Mouse (Mus musculus) B cell, adult 2 months (primary cell): ENCODE measurements around the gene Crygc.
A peak's percentile ranks its signal among the peaks of the same experiment; 100 is the strongest.

ENCODE experiments used
- DNase-seq, 2 experiments: peaks; one replicate each; pipeline ENCODE4 v3.0.0; 2022

The Crygc gene

DNA sequence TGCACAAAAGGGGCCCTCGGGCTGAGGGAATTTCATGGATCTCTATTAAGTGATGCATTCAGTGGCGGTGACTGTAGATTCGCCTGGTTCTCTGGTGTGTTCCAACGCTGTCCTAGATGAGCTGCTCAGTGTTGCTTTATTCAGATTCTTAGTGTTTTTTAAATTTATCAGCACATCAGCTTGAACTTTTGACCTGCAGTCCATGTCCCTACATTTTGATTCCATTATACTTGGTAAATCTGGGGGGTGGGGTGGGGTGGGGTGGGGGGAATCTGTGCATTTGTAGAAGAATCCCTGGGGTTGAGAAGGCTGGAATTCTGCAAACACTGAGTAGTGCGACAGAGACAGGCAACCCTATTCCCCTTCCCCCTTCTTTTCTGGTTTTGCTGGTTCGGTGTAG, at the start of gene Crygc:
Gene Crygc, minus strand, starts transcription at position 101 of the 400 bp plus-strand sequence.
- no peak for DNase-seq

DNA sequence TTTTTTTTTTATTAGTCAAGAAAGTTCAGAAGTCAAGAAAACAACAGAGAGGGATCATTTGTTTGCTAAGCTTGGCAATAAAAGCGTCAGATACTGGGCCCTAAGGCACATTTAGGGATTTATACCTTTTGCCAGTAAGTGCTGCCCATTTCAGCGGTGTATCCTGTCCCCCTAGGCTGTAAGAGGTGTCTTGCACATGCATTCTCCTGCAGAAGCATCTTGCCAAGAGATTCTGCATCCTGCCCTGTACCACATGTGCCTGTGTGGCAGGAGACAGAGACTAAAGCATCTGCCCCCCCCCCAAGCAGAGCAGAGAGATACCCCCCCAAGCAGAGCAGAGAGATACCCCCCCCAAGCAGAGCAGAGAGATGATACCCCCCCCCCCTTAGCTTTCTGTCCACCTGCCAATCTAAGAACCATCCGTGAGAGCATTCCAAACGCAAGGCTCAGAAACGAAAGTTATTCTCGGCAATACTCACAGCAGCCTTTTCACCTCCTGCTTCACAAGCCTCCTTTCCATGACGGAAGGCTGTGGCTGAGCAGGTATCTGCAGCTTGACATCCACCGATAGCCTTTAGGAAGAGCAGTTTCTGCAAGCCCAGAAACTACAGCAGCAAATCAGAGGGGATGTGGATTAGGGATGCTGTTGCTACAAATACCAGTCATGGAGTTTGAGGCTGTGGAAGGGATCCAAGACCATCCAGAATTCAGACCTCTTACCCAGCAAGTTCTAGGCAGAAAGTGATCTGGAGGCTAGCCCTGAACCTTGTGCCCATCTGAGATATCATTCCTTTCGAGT, 49.3 kb upstream of the Crygc start, which contains the start of gene D630023F18Rik:
Gene D630023F18Rik, minus strand, starts transcription at position 641 of the 799 bp plus-strand sequence.
- no peak for DNase-seq

DNA sequence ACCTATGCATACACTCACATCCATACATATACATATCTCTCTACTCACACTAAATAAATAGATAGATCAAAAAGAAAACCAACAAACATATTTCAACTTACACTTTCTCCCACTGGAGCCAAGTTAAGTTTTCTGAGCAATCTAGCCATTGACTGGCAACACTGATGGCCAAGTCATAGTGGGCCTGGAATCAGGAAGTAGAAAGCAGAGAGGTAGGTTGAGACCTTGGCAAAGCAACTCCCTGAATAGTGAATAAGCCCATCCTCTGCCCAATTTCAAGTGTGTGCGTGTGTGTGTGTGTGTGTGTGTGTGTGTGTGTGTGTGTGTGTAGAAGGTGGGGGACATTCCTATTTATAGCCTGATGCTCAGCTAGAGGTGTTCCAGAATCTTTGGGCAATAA, 45.9 kb upstream of the Crygc start, which contains the start of gene Gm28845:
Gene Gm28845, minus strand, starts transcription at position 121 of the 400 bp plus-strand sequence.
- no peak for DNase-seq

DNA sequence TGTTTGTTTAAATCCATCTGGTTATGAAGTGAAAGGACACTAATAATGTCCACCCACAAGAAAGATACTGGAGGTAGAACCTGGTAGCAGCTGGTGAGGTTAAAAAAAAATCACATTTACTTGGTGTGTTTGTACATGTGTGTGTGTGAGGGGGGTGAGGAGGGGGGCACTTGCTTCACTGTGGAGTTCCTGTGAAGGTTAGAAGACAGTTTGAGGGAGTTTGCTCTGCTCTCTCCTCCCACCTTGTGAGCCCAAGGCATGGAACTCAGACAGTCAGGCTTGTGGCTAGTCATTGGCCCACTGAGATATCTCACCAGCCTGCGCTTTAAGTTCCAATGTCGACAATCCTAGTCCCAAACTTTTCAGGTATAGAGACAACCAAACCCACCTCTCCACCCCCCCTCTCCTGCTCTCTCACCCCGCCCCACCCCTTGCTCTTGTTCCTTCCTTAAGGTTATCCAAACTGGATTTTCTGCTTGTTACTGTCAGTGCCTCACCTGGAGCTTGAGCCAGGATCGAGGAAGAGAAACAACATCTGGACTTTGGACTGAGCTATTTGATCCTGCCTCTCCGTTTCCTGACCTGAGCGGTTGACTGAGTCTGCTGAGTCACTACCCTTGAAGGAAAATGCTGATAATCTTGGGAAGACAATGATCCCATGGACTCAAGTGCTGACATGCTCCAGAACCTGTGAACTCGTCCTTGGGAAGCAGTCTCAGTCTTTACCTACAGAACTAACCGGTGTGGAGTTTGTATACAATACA, 44.8 kb upstream of the Crygc start:
- no peak for DNase-seq

DNA sequence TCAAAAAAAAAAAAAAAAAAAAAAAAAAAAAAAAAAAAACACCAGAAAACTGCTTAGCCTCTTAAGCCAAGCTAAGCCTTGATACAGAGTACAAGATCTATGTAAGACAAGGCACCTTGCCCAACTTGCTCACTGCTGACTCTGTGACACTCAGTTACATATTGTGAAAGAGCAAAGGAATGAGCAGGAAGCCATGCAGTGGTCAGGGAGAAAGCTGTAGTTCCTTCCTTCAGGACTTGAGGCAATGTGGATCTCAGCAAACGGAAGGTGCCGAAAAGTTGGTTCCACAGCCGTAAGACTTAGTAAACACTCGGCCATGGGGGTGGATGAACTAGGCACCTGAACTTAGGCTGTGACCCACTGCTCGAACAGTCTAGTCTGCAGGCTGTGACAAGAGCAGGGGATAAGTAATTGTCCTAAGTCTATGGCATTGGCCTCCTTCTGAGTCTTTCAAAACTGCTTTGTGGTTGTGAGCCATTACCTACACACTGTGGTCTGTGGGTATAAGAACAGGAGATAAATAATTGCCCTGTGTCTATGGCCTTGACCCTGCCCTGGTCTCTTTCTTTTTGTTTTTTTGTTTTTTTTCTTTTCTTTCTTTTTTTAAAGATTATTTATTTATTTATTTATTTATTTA, 40.2 kb upstream of the Crygc start:
- DNase-seq = no peak

DNA sequence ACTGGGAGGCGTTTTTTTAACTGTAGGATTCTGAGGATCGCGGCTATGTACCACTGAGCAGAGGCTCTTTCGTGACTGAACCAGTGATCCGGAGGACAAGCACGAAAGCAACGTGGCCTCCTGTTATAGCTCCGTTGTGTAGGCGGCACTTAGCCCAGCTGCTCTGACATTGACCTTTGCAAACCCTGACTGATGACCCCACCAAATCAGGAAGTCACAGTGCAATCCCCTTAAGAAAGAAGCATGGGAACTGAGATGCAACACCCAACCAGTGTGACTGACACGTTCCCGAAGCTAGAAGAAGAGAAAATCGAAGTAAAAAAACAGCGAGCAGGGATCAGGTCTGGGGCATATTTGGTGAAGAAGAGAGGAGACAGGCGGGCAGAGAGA, 39.3 kb upstream of the Crygc start:
- no peak for DNase-seq

DNA sequence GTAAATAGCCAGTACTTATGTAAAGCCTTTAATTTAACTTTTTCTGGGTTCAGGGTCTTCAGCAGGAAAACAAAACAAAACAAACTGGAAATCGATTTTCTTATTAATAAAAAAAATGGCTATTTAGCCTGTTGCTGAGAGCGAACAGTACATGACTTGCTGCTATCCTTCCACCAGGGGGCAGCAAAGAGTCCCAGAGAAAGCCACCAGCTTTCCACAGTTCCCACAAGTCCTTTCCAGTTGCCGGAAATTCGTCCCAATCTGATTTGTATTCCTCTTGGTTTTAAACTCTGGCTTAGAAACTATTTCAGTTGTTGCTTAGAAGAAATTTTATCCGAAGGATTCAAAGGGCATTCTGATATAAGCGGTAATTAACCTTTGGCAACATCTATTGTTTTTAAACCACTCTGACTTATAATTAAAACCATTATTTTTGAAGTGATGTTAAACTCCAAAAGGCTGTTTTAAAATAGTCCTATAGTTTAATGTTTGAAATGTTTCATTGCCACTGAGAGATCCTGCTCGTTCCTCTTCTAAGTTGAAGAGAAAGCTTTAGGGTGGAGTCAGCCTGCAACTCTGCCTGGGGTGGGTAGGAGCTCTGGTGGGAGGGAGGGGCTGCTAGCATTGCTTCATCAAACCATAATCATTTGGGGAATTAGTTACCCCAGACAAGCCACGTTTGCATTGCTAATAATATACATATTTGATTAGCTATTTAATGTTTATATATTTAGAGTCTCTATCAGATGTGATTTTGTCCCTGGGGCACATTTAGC, 38.7 kb upstream of the Crygc start:
- DNase-seq = peak; percentile 59 to 62

DNA sequence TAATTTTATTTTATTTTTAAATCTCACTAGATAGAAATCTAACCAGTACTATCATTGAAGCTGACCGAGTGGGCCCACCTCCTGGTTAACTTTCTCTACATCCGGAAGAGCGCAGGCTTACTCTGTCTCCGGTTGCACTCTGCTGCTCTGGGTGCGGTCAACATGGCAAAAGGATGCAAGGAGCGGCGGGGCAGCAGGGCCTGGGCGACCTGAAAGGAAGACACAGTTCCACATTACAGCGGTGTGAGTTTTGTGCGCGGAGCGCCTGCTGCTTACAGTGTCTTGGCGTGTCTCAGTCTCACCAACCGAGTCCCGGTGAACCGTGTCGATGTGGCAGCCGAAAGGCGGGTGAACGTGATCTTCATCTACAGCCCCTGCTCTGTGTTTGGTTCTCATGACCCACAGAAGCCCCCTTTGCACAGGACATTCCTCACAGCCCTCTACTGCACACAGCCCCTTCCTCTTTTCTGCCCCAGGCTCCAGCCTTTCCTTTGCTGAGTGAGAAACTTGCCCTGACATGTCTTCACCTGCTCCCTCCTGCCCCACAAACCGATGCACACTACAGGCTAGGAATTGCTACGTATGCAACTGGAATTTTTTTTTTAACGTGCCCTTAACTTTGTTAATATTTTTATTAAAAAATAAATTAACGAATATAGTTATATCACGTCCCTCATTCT, 36.4 kb upstream of the Crygc start:
- DNase-seq = no peak

DNA sequence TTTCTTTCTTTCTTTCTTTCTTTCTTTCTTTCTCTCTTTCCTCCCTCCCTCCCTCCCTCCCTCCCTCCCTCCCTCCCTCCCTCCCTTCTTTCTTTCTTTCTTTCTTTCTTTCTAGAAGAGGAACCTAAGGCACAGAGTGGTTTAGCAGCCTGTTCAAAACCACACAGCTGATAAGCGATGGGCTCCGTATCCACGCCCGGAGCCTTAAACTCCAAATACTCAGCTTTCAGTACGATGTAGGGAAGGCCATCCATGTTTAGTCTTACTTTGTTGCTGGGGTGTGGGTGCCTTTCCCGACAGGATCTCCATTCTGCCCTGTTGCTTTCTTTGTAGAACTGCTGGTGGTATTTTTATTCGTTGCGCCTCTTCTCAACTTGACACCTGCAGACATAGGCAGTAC, 35.7 kb upstream of the Crygc start:
- no peak for DNase-seq

DNA sequence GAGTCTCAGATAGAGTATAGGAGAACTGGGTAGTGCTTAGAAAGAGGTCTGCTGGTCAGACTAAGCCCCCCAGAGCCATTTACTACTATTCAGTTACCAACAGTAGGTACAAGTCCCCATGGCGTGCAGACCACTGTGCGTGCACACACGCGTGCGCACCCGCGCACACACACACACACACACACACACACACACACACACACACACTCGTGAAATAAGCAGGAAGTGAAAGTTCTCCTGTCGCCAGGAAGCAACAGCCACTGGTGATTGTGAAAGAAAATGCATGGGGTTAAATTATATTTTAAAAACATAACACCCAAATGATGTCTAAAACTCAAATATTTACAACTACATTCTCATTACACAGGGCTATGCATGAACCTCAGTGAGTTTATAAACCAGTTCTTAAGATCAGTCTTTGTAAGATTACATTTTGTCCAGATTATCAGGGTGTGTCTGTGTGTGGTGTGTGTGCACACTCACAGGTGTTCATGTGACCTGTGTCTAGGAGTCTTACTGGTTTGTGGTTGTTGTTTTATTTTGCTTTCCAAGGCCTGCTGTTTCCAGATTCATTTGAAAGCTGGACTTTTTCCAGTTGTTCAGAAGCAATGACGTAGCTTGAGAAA, 34.3 kb upstream of the Crygc start:
- DNase-seq = no peak

DNA sequence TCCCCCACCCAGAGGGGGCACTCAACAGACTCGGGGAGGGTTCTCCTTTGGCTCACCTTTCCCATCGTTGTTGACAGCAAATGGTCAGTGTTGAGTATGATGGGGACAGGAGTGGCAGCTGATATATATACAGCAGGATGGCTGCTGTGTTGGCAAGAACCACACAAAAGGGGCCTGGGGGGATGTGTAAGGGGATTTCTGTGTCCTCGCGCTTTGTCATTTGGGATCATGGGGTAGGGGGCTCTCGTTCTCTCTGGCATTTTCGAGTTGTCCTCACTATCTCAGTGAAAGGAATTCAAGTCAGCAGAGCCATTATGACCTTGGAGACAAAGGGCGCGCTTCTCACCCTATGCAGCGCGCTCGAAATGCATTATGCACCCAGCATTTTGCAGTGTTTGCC, 29.8 kb upstream of the Crygc start, which contains the start of gene Cryga:
Gene Cryga, minus strand, starts transcription at position 101 of the 400 bp plus-strand sequence.
- DNase-seq = no peak

DNA sequence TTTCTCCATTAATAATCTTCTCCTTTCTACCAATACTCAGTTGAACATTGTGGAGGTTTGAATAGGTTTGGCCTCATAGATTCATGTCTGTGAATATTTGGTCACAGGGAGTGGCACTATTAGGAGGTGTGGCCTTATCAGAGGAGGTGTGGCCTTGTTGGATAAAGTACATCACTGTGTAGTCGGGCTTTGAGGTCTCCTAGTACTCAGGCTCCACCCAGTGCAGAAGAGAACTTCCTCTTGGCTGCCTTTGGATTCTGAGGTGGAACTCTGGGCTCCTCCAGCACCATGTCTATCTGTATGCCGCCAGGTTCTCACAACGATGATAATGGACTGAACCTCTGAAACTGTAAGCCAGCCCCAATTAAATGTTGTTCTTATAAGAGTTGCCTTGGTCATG, 23.5 kb upstream of the Crygc start:
- no peak for DNase-seq

DNA sequence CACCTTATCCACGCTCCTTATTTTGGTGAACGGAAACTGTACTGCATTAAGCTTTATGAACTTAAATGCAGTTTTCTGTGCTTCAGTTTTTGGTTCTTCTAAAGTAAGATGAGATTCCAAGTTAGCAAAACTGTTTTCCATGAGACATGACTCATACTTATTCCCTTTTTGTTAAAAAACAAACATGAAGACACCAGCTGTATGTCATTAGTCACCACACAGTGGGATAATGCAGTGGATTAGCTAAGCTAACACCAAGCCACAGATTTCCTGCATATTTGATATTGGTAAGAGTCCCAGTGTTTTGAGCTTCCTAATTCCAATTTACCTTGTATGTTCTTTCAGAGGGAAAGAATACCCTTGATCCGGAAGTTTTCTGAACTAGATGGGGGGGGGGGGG, 18.1 kb upstream of the Crygc start:
- DNase-seq = no peak

DNA sequence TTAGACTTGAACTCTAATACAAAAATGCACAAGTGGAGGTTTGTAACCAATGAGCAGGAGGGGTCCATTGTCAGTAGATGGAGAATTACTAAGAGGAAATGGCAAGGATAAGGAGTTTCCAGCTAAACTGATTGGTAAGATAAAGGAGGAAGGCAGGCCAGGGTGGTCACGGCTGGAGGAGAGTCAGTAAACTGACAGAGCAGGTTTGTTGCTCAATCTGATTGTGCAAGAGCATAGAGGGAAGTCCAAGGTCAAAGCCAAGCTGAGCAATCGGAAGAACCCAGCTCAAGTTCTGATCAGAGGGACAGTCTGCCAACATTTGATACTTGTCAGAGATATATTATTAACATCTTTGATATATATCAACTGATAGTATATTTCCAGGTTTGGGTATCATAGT, 16.9 kb upstream of the Crygc start:
- DNase-seq = no peak

DNA sequence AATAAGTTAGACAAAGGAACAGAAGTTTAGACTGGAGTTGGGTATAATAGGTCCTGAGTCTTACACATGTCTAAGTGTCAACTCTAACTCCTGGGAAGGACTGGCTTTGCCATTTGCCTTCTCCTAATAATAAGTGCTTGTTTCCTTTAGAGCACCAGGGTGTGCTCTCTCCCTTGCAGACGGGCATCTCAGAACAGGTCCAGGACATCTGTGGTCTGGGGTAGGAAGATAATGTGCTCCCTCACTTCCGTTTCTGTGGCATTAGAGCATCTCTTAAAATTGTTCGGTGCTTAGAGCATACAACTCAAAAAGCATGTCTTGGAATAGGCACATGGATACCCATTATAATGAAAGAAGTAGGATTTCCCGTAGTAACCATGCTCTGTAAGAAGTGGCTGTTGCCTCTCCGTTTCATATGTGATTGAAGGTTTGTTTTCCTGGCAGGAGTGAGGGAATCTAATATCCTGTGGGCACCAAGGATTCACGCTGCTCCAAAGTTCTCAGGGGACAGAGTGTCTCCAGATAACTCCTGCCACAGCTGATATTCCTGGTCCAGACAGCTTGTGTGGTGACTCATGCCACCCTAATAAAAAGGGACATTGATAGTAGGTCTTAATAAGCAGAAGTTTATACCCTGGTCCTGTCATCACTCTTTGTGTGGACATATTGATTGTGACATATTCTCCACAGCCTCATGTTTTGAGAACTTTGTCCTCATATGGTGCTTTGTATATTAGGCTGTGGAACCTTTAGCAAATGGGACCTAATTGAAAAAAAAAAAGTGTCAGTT, 15.3 kb upstream of the Crygc start:
- no peak for DNase-seq

DNA sequence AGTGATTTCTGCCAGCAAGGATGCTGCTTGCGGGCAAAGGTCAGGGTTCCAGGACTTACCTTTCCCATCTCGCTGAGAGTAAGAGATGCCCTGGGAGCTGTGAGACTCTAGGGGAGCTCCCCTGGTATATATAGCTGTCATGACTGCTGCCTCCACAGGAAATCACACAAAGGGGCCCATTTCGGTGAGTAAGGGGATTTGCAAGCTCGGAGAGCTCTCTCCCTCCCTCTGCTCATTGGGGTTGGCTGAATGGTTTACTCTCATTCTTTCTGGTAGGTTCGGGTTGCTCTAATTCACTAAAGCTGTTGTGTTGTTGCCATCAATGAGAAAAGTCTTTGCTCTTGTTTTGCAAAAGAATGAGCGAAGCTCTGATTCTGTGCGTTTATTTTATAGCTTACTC, 8.7 kb upstream of the Crygc start, which contains the start of gene Crygb:
Gene Crygb, minus strand, starts transcription at position 101 of the 400 bp plus-strand sequence.
- no peak for DNase-seq

DNA sequence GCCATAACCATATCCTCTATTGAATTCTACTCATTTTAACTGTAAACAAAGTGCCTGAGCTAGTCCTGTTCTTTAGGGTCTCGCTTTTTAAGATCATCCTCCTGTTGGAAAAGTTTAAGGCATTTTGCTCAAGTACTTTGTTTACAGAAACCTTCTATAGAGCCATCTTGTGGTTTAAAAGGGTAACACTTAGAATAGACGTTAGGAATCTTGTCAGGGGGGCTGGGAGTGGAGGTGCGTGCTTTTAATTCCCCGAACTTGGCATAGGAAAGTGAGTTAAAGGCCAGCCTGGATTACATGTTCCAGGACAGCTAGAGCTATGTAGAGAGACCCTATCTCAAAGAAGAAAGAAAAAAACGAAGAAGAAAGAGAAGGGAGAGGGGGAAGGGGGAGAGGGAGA, 2.1 kb upstream of the Crygc start:
- DNase-seq = no peak

DNA sequence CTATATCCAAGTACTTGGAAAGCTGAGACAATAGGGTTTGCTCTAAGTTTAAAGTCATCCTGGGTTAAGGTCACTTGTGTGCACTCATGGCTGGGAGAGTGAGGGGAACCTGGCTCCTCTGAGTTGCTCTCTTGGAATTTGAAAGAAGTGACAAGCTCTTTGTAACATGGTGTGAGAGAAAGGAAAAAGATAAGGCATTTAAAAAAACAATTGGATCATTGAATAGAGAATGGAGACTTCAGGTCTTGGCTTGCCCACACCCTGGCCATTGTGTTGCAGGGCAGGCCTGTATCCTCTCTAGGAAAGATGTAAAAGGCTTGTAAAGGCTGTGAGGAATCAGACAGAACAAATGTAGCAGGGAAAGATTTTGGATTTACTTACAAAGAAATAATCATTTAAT, 5.6 kb downstream of the Crygc start:
- DNase-seq = no peak

DNA sequence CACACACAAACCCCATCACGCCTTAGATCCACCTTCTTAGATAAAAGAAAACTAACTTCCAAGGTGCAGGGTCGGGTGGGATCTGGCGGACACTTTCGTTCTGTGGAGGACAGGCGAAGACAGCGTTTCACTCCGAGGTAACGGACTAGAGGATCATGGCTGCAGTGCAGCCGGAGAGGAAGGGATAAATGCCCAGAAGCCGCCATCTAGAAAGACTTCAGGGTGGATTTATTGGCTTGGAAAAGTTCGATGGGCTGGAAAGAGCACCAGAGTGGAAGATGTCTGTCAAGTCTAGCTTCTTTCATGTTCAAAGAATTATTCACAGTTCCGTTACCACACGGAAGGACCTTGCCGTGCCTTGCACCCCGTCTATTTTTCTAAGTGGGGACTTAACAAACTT, 9.3 kb downstream of the Crygc start:
- no peak for DNase-seq

DNA sequence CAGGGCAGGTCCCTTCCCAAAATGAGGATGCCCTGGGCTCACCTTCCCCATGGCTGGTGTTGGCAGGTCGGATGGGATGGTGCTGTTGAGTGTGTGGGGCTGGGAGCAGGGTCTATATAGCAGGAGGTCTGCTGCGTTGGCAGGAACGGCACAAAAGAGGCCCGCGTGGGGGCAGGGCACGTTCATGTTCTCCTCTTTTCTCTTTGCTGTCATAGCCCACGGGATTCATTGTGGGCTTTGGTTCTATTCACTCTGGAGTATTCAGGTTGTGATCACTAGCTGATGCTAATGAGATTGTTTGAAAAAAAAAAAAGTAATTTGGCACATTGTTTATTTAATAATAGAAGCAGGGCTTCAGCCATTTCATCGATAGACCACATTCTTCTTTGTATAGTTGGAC, 10.1 kb downstream of the Crygc start, which contains the start of gene Crygd:
Gene Crygd, minus strand, starts transcription at position 101 of the 400 bp plus-strand sequence.
- no peak for DNase-seq

DNA sequence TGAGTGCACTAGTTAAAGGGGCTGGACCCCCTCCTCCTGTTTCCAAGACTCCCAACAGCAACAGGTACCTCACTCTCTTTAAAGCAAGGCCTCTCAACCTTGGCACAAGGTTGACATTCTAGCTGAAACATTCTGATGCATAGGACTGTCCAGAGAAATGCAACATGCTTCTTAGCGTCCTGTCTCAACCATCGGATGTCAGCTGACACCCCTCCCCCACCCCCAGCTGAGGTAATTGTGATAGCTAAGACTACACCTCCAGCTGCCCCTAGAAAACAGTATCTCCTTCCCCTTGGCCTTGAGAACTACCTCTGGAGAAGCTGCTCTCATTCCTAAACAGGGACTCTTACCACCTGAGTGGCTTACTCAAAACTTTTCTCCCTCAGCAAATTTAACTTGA, 21.3 kb downstream of the Crygc start:
- no peak for DNase-seq
